Mouse (Mus musculus) liver, adult 2 months (tissue): ENCODE results near the gene Cyb5r3.

ENCODE experiments used
- CTCF ChIP-seq: fragments of 200-500 bp; IDR thresholded peaks from 2 replicates; pipeline ENCODE4 v1.5.1; 2011; ENCODE audit warnings: low read depth, low read length, control low read depth
- POLR2A ChIP-seq: fragments of 200-500 bp; IDR thresholded peaks from 2 replicates; pipeline ENCODE4 v1.6.1; 2011; ENCODE audit warnings: low read length, control low read depth; ENCODE audit not compliant: insufficient read depth; ENCODE audit errors: extremely low read depth

GRCm38 (mm10) chr15:83148801-83149195, 23.6 kb downstream of the Cyb5r3 start:
- TF ChIP-seq CTCF, result no peak
- no peak for TF ChIP-seq POLR2A
